Comparison of ENCODE assay signal across 9 mouse cellular contexts in the genomic region with DNA sequence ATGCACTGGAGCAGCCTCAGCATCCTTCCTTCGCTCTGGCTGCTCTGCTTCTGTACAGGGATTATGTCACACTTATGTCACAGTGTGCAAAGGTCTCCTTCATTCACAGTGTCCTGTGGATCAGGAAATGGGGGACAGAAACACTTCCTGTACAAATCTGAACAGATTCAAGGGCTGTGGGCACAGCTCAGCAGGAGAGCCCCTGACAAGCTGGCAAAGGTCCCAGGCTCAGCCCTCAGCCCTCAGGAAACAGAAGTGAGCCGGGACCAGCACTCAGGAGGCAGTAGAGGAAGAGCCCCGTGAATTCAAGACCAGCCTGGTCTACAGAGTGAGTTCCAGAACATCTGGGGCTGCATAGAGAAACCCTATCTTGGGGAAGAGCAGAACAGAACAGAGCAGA. TPM values are rescaled to one million over a fixed set of nuclear protein-coding genes. Genes with fewer than 3 reads are reported as not detected.
DNase-seq lines count a peak whose midpoint lies in the region; ATAC-seq and TF ChIP-seq lines count a peak whose summit lies in the region.
"Had no signal": no experiment of that assay in that cellular context is flagged by ENCODE, and none has a peak within 500 bp of the region (broad histone marks: within the 10 kb centered on the region; RNA-seq: fewer than 3 reads in every experiment).

No protein-coding gene starts in this region.

- no peak for DNase-seq in embryonic facial prominence, embryonic 10.5 days (ENCODE audit: low spot score)
- DNase-seq in lung, embryonic 14.5 days, result peak; percentile 69
- no peak for DNase-seq in lung, postnatal 25 days (ENCODE audit: low spot score)
- peak; percentile 45 for DNase-seq in lung, postnatal 36 days
- no peak for DNase-seq in frontal cortex, postnatal 25 days (ENCODE audit: low spot score in 2 of 2)

- H3K27ac ChIP-seq in embryonic facial prominence, embryonic 13.5 days, result 0 out of 2 replicates have a peak overlapping the region, but pooled peaks have one; percentile 48
- H3K27ac ChIP-seq in embryonic facial prominence, embryonic 10.5 days (replicated peaks), result no peak overlapping the region
- no peak overlapping the region for H3K27ac ChIP-seq in lung, embryonic 14.5 days (ENCODE audit: low read depth)
- H3K27ac ChIP-seq in midbrain, embryonic 16.5 days (ENCODE audit: low read length), result no peak overlapping the region

- H3K36me3 ChIP-seq in embryonic facial prominence, embryonic 13.5 days, result no peaks in the 10 kb centered on the region
- H3K36me3 ChIP-seq in embryonic facial prominence, embryonic 10.5 days (replicated peaks), result no peaks in the 10 kb centered on the region
- H3K36me3 ChIP-seq in lung, embryonic 14.5 days (ENCODE audit: insufficient read depth), result no peaks in the 10 kb centered on the region
- H3K36me3 ChIP-seq in midbrain, embryonic 16.5 days (ENCODE audit: control insufficient read depth, insufficient read depth, low read length), result no peaks in the 10 kb centered on the region

- H3K4me2 ChIP-seq in embryonic facial prominence, embryonic 13.5 days, result no peak overlapping the region
- H3K4me2 ChIP-seq in lung, embryonic 14.5 days, result no peak overlapping the region
- H3K4me2 ChIP-seq in midbrain, embryonic 16.5 days (ENCODE audit: low read length), result no peak overlapping the region

- no peak for TF ChIP-seq CTCF in lung, embryonic 14.5 days (IDR thresholded peaks at IDR 0.05; ENCODE audit: low read depth)

- no peak for ATAC-seq in embryonic facial prominence, embryonic 13.5 days (ENCODE audit: insufficient number of reproducible peaks, insufficient read depth, low FRiP score, low TSS enrichment, low read depth)
- peak; percentile 78 for ATAC-seq in lung, embryonic 14.5 days (ENCODE audit: insufficient read depth)
- peak; percentile 92 to 97 for ATAC-seq in hematopoietic stem cell, adult 5-6 weeks (replicated peaks in 1 of 2; ENCODE audit: insufficient read depth in 1 of 2, low FRiP score in 2 of 2, low TSS enrichment in 1 of 2, low read depth in 1 of 2, poor library complexity in 2 of 2, severe bottlenecking in 2 of 2)
- ATAC-seq in midbrain, embryonic 16.5 days, result no peak

- WGBS in embryonic facial prominence, embryonic 13.5 days, result 35% methylated on average over 3 of the region's 3 CpGs
- WGBS in embryonic facial prominence, embryonic 10.5 days, result 53% methylated on average over 3 of the region's 3 CpGs
- WGBS in lung, embryonic 14.5 days, result 29% methylated on average over 3 of the region's 3 CpGs
- 44% methylated on average over 3 of the region's 3 CpGs for WGBS in midbrain, embryonic 16.5 days

- H3K27me3 ChIP-seq in embryonic facial prominence, embryonic 13.5 days, result no peaks in the 10 kb centered on the region
- no peaks in the 10 kb centered on the region for H3K27me3 ChIP-seq in embryonic facial prominence, embryonic 10.5 days (replicated peaks; ENCODE audit: low read depth, poor library complexity, severe bottlenecking)
- no peaks in the 10 kb centered on the region for H3K27me3 ChIP-seq in lung, embryonic 14.5 days (ENCODE audit: insufficient read depth, low read length)
- no peaks in the 10 kb centered on the region for H3K27me3 ChIP-seq in midbrain, embryonic 16.5 days (ENCODE audit: control insufficient read depth, insufficient read depth, low read depth, low read length)

- H3K4me1 ChIP-seq in embryonic facial prominence, embryonic 13.5 days, result no peaks in the 10 kb centered on the region
- no peaks in the 10 kb centered on the region for H3K4me1 ChIP-seq in embryonic facial prominence, embryonic 10.5 days
- H3K4me1 ChIP-seq in lung, embryonic 14.5 days (ENCODE audit: insufficient read depth), result no peaks in the 10 kb centered on the region
- H3K4me1 ChIP-seq in midbrain, embryonic 16.5 days (ENCODE audit: control insufficient read depth, insufficient read depth, low read length), result no peaks in the 10 kb centered on the region

- H3K9ac ChIP-seq in embryonic facial prominence, embryonic 13.5 days, result no peak overlapping the region
- no peak overlapping the region for H3K9ac ChIP-seq in lung, embryonic 14.5 days
- H3K9ac ChIP-seq in midbrain, embryonic 16.5 days (ENCODE audit: low read depth, low read length), result no peak overlapping the region

- H3K4me3 ChIP-seq in embryonic facial prominence, embryonic 13.5 days, result no peak overlapping the region
- H3K4me3 ChIP-seq in embryonic facial prominence, embryonic 10.5 days, result no peak overlapping the region
- no peak overlapping the region for H3K4me3 ChIP-seq in lung, embryonic 14.5 days (ENCODE audit: low read depth, low read length)
- no peak overlapping the region for H3K4me3 ChIP-seq in midbrain, embryonic 16.5 days (ENCODE audit: low read depth, low read length)
- H3K4me3 ChIP-seq: myocyte had no signal

- H3K9me3 ChIP-seq in embryonic facial prominence, embryonic 13.5 days, result no peaks in the 10 kb centered on the region
- no peaks in the 10 kb centered on the region for H3K9me3 ChIP-seq in embryonic facial prominence, embryonic 10.5 days
- H3K9me3 ChIP-seq in lung, embryonic 14.5 days (ENCODE audit: low read depth, low read length), result no peaks in the 10 kb centered on the region
- H3K9me3 ChIP-seq in midbrain, embryonic 16.5 days (replicated peaks; ENCODE audit: control insufficient read depth, low read length, poor library complexity, severe bottlenecking), result no peaks in the 10 kb centered on the region

RNA-seq across cellular contexts. Expression of a gene that starts 23.4 kb away (rescaled TPM):
- polyA plus RNA-seq in embryonic facial prominence, embryonic 13.5 days (2015; fragmentation: Nextera tagmentation; extraction: Ambion mirVana), result 26.9 and 55.7 TPM in 2 replicates
- 31.3 and 36.9 TPM in 2 replicates for polyA plus RNA-seq in embryonic facial prominence, embryonic 10.5 days (2016; fragmentation: Nextera tagmentation; extraction: Ambion mirVana)
- 38.2 TPM in 2 replicates for polyA plus RNA-seq in lung, embryonic 14.5 days (2014; fragmentation: Nextera tagmentation; extraction: Ambion mirVana)
- total RNA-seq in hematopoietic stem cell, adult 5-6 weeks (2017), result 35.8 and 41.2 TPM in 2 replicates
- 9.7 and 11.3 TPM in 2 replicates for polyA plus RNA-seq in midbrain, embryonic 16.5 days (2015; fragmentation: Nextera tagmentation; extraction: Ambion mirVana)

RNA-seq across cellular contexts. Expression of a gene that starts 37.2 kb away (rescaled TPM):
- polyA plus RNA-seq in embryonic facial prominence, embryonic 13.5 days (2015; fragmentation: Nextera tagmentation; extraction: Ambion mirVana), result 5.6 and 5.8 TPM in 2 replicates
- polyA plus RNA-seq in embryonic facial prominence, embryonic 10.5 days (2016; fragmentation: Nextera tagmentation; extraction: Ambion mirVana), result 3.1 and 3.7 TPM in 2 replicates
- polyA plus RNA-seq in lung, embryonic 14.5 days (2014; fragmentation: Nextera tagmentation; extraction: Ambion mirVana), result 14.3 and 15.2 TPM in 2 replicates
- total RNA-seq in hematopoietic stem cell, adult 5-6 weeks (2017), result 9.4 and 17.1 TPM in 2 replicates
- 3.6 and 4.0 TPM in 2 replicates for polyA plus RNA-seq in midbrain, embryonic 16.5 days (2015; fragmentation: Nextera tagmentation; extraction: Ambion mirVana)

RNA-seq across cellular contexts. Expression of a gene that starts 41.8 kb away (rescaled TPM):
- 125 and 126 TPM in 2 replicates for polyA plus RNA-seq in embryonic facial prominence, embryonic 13.5 days (2015; fragmentation: Nextera tagmentation; extraction: Ambion mirVana)
- polyA plus RNA-seq in embryonic facial prominence, embryonic 10.5 days (2016; fragmentation: Nextera tagmentation; extraction: Ambion mirVana), result 139 and 144 TPM in 2 replicates
- 102 and 104 TPM in 2 replicates for polyA plus RNA-seq in lung, embryonic 14.5 days (2014; fragmentation: Nextera tagmentation; extraction: Ambion mirVana)
- total RNA-seq in hematopoietic stem cell, adult 5-6 weeks (2017), result 70.2 and 79.2 TPM in 2 replicates
- 288 and 297 TPM in 2 replicates for polyA plus RNA-seq in midbrain, embryonic 16.5 days (2015; fragmentation: Nextera tagmentation; extraction: Ambion mirVana)

Comparison
In these comparisons a context has a peak if more than half of its experiments do, and no peak if none do; other contexts are left out.
1. DNase-seq: peak in lung, embryonic 14.5 days (single experiment) and lung, postnatal 36 days (single experiment); none in embryonic facial prominence, embryonic 10.5 days (single experiment), lung, postnatal 25 days (single experiment) and frontal cortex, postnatal 25 days (0 of 2).
2. ATAC-seq: peak in lung, embryonic 14.5 days (single experiment) and hematopoietic stem cell, adult 5-6 weeks (2 of 2); none in embryonic facial prominence, embryonic 13.5 days (single experiment) and midbrain, embryonic 16.5 days (single experiment).